Mouse (Mus musculus) cerebellum, adult 8-10 months (tissue): ENCODE results near the gene Rdh12.
"Not testable (repeated sequence)": the region's sequence is repeated elsewhere in the genome, so short reads cannot be mapped to it uniquely, and the experiment has no call there.

Experiments used
- DNase-seq: peaks from one replicate; pipeline ENCODE4 v3.0.0; 2022

Gene Rdh12

GRCm38 (mm10) chr12:79208703-79209464, at the start of gene Rdh12:
TSS of gene Rdh12 (plus strand) at chr12:79208914.
- DNase-seq = peak; percentile 45

- no peak for DNase-seq
Measured at GRCm38 (mm10) chr12:79162876-79163275, 45.8 kb upstream of the Rdh12 start.

- DNase-seq = no peak
Measured at GRCm38 (mm10) chr12:79169173-79169572, 39.5 kb upstream of the Rdh12 start.

GRCm38 (mm10) chr12:79170421-79170820, 38.3 kb upstream of the Rdh12 start:
- DNase-seq = no peak

- no peak for DNase-seq
Measured at GRCm38 (mm10) chr12:79171269-79171995, 37.3 kb upstream of the Rdh12 start.

DNA sequence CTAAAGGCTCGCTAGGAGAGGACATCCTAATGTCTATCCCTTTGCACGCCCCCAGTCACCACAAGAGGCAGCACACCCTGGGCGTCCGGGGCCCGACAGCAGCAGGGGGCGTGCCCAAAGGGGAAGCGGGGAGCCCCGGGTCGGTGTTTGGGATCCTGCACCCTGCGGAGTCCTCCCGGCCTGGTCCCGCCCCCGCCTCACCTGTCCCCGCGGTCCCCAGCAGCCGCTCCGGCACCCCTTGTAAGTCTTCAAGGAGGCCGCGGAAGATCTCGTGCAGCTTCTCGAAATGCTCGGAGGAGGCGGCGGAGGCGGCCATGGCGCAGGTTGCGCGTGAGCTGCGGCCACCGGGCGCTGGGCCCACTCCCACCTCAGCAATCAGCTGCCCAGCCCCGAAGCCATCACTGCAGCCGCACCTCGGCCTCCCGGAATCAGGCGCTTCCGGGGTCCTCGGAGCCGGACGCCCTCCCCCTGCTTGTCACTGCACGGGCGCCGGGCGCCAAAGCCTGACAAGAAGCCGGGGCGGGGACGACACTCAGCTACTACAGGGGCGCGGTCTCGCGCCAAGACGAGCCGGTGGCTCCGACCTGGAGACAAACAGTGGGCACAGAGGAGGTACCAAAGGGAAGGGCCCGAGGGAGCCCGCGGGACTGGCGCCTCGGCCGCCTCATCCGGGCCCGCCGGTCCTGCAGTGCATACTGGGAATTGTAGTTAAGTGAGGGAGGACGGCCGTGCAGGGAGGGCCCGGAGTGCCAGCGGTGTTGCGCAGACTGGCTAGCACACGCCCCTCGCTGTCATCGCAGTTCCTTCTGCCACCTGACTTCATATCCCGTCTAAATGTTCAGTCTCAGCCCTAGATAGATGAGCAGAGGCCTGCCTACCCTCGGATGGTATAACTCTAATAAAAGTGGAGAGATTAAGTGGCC, 36.4 kb upstream of the Rdh12 start, which contains the start of gene Vti1b:
Vti1b (minus strand) TSS at position 649 of the 923 bp plus-strand sequence.
- DNase-seq = peak; percentile 90

DNA sequence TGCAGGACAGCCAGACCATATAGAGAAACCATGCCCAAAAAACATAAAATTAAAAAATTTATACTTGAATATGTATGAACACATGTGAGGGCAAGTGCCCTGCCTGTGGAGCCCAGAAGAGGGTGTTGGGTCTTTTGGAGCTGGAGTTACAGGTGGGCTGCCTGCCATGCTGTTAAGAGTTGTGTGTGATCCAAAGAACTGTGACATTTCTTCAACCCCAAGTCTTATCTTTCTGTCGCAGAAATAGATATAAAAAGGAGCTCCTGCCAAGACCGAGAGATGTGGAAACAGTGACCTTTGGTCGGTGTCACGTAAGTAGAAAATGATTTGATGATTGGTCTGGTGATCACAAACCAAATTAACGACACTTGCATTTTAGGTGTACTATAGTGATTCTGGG, 35.0 kb upstream of the Rdh12 start:
- DNase-seq = no peak

DNA sequence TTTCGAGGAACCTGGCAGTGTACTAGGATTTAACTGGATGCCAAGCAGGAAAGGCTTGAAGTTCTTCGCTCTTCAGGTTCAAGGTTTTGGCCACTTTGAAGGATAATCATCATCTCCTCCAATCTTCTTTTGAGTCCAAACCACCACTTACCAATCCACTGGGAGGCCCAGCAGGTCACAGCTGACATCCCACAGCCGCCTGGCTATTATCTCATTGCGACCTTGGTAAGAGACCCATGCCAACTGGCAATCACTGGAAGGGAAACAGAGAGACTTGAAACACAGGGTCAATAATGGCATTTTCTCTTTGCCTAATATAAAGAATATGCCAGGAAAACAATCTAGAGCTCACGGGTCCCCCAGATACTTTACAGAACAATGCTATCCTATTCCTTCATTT, 32.7 kb upstream of the Rdh12 start:
- no peak for DNase-seq

- not testable (repeated sequence) for DNase-seq
Measured at GRCm38 (mm10) chr12:79185160-79185559, 23.6 kb upstream of the Rdh12 start.

DNA sequence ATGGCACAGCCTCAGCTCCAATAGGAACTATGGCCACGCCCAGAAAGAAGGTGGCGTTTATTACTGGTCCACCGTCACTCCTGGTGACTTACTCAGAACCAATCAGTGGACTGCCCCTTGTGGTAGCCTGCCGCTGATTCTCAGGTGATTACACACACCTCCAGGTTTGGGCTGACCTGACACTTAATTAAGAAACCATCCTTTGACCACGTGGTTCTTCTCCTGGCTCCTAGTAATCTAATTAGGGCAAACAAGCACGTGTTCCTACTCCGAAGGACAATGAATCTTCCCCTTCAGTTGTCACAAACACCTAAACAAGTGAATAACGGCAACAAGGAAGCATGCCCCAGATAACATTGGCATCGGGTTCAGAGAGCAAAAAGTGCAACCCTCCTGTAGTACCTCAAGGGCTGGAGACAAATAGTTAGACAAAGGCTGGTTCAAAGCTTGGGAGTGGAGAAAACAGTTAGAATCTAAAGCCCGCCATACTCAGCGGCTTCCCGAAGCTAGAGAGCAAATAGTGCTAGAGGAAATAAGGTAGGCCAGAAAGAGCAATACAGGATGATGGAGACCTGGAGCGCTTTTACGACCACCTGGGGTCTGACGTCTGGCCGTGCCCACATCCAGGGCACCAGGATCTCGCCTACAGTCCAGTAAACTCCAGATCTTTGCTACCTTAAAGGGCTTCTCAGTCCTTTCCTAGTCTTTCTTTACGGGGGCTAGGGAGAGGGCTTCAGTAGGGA, 17.6 kb upstream of the Rdh12 start:
- peak; percentile 43 for DNase-seq

DNA sequence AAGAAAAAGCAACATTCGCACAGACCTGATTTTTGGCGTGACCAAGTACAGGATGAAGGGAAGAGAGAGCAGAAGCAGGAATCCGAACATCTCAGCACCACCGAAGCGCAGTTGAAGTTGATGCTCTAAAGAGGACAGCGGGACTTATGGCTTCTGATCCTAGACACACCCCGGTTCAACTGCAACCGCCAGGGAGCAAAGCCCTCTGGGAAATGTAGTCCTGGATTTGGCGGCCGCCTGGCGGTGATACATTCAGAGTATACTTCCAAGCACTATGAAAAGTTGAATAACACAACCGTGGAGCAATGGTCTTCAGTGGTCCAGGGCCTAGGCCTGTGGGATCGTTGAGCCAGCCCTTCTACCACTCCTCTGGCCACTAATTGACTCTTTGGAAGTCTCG, 17.0 kb upstream of the Rdh12 start:
- DNase-seq = peak; percentile 62

GRCm38 (mm10) chr12:79192193-79192592, 16.5 kb upstream of the Rdh12 start, which contains the start of gene Rdh11:
TSS of gene Rdh11 (minus strand) at chr12:79192293.
- no peak for DNase-seq

DNA sequence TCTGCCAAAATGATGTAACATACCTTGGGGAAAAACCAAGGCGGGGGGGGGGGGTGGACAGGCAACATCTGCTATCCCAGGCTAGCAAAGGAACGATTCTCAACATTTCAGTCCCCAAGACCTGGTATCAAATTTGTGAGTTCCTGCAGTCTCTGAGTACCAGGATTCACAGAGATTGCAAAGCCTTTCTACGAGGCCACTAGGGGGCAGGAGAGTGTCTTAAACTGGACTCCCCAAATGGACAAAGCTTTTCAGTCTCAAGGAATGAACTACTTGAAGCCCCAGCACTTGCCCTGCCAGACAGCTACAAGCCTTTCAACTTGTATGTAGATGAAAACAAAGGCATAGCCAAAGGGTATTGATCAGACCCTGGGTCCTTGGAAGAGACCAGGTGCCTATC, 15.3 kb upstream of the Rdh12 start:
- peak; percentile 65 for DNase-seq

DNA sequence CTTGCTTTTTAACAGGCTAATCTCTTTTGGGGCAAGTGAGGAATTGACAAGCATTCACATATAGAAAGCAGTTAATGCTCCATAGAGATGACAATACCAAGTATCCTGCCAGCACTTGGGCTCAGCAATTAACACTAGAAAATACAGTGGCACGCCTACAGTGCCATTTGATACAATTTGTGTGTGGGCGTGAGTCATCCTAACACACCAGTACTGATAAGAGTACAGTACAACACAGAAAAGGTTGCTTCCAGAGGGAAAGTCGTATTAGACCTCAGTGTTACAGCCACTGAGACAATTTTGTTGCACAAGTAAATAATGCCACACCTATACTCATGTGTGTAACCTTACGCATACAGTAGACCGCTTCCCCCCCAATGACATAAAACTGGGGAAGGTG, 11.6 kb upstream of the Rdh12 start:
- DNase-seq = no peak

DNA sequence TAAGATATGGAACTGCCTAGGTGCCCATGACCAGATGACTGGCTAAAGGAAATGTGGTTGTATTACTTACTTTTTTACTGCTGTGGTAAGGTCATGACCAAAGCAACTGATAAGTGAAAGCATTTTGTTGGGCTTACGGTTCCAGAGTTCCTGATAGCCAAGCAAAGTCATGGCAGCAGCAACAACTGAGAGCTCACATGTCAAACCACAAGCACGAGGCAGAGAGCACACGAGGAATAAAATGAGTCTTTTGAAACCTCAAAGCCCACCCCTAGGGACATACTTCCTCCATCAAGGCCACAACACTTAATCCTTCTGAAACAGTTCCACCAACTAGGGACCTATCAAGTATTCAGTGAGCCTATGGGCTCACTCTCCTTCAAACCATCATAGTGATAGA, 6.8 kb upstream of the Rdh12 start:
- DNase-seq = no peak

DNA sequence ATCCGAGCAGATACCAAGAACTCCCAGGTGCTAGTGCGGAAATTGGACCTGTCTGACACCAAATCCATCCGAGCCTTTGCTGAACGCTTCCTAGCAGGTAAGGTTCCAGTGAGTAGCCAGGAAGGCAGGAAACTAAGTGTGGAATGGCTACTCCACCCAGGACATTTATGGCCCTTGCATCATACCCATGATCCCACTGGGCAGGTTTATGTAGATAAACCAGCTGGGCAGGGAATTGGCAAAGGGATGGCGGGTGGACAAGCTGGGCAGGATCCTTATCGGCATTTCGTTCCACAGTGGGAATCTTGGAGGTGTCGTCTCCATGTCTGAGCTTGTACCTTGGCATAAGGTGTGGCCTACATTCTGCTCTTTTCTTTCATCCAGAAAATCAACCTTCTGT, 2.7 kb downstream of the Rdh12 start:
- no peak for DNase-seq

DNA sequence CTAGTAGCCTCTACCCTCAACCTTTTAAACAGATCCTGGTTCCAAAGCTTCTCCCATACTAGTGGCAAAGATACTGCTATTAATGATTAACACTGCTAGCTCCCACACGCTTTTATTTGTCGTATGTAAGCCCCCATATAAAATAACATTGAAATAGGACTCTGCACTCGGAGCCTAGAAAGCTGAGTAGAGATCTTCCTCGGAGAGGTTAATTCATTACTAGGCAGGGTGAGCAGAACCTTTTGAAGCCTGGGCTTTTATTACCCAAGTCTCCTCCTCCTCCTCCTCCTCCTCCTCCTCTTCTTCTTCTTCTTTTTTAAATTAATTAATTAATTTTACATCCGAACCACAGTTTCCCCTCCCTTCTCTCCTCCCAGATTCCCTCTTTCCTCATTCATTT, 8.8 kb downstream of the Rdh12 start:
- DNase-seq = no peak

- no peak for DNase-seq
Measured at GRCm38 (mm10) chr12:79235485-79236080, 26.9 kb downstream of the Rdh12 start.

GRCm38 (mm10) chr12:79241985-79242384, 33.3 kb downstream of the Rdh12 start:
- no peak for DNase-seq

DNA sequence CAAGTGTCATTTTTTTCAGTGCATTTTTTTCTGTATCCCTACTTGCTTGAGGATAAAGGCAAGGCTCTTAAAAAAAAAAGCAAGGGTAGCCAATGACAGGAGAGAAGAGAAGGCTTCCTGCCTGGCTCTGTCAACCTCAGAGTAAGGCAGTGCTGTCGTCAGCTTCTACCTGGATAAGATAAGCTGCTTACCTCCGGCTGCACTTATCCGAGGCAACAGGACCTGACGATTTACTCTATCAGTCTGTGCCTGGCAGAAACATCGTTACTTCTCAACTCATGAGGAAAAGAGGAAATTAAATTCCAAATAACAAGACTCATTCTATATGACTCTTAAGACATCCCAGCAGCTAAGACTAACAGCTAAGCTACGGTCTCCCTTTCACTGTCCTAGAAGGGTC, 34.2 kb downstream of the Rdh12 start:
- DNase-seq = no peak

DNA sequence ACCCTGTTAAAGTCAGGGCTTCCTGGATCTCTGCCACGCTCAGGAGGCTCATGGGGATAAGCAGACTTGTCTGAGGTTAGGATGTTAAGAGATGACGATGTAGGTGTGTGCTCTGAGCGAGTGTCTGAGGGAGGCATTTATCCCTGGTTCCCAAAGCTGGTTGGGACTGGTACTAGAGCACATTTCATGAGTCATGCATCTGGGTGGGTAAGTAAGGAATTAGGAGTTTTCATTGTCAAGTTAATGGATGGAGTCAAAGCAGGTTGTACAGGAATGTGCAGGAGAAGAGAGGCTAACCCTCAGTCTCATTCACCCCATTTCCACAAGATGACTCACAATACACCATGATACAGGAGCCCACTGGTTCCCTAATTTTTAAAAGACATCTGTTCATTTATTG, 39.4 kb downstream of the Rdh12 start:
- no peak for DNase-seq
